Mouse (Mus musculus) MEL (cell line): ENCODE data around the gene Fgfr2.

Experiments
- CHD1 ChIP-seq: IDR thresholded peaks from 2 replicates; pipeline ENCODE4 v1.6.1; 2012; ENCODE audit warnings: low read depth, mild to moderate bottlenecking, inconsistent platforms, low read length, improper control_type of control experiment
- CTCF ChIP-seq, 3 experiments: IDR thresholded peaks in 2 of 3; conservative IDR thresholded peaks in 1 of 3; 2 replicates each; pipeline ENCODE4 v1.5.1; 2011 to 2012; ENCODE audit warnings: low read length in 3 of 3, low read depth in 2 of 3, mild to moderate bottlenecking in 2 of 3, improper control_type of control experiment in 1 of 3, inconsistent platforms in 1 of 3, mixed read lengths in 1 of 3, moderate library complexity in 1 of 3; ENCODE audit not compliant: control insufficient read depth in 1 of 3, insufficient read depth in 1 of 3, poor library complexity in 1 of 3, severe bottlenecking in 1 of 3
- MAX ChIP-seq: IDR thresholded peaks from 2 replicates; pipeline ENCODE4 v1.6.1; 2011; ENCODE audit warnings: low read length, improper control_type of control experiment
- POLR2A ChIP-seq, 2 experiments: IDR thresholded peaks; 2 replicates each; pipeline ENCODE4 v1.6.1; 2011 to 2012; ENCODE audit warnings: low read length in 2 of 2, mild to moderate bottlenecking in 2 of 2, control low read depth in 1 of 2, improper control_type of control experiment in 1 of 2, low read depth in 1 of 2, moderate library complexity in 1 of 2; ENCODE audit not compliant: control insufficient read depth in 1 of 2, insufficient read depth in 1 of 2, poor library complexity in 1 of 2
- USF1 ChIP-seq: IDR thresholded peaks from 2 replicates; pipeline ENCODE4 v1.6.1; 2014; ENCODE audit warnings: low read depth, mild to moderate bottlenecking, inconsistent platforms, low read length, improper control_type of control experiment, moderate library complexity

DNA sequence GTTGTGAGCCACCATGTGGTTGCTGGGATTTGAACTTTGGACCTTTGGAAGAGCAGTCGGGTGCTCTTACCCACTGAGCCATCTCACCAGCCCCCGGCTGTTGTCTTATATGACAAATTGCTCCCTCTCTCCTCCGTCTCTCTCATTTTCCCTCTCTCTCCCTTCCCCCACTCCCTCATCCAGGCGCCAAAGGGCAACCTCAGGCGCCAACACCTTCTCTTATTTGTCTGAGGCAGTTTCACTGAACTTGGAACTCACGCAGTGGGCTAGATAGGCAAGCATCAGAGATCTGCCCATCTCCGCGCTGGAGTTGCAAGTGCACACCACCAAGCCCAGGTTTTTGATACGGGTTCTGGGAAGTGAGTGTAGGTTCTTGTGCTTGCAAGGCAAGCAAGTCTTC, 2287.1 kb downstream of the Fgfr2 start:
- TF ChIP-seq CTCF (IDR thresholded peaks at IDR 0.05 in 2 of 3, conservative IDR thresholded peaks at IDR 0.05 in 1 of 3; ENCODE audit: control insufficient read depth in 1 of 3, insufficient read depth in 1 of 3, low read depth in 2 of 3, low read length in 3 of 3, poor library complexity in 1 of 3, severe bottlenecking in 1 of 3): no peak
- no peak for TF ChIP-seq MAX
- no peak for TF ChIP-seq CHD1
- TF ChIP-seq POLR2A (IDR thresholded peaks at IDR 0.05; ENCODE audit: control insufficient read depth in 1 of 2, insufficient read depth in 1 of 2, low read depth in 1 of 2, low read length in 2 of 2, poor library complexity in 1 of 2): no peak
- no peak for TF ChIP-seq USF1
